Mouse (Mus musculus) ovary, adult 2 months (tissue): ENCODE data around the gene Cep135. TPM values are rescaled to one million over a fixed set of nuclear protein-coding genes. Genes with fewer than 3 reads are reported as not detected.

Experiments used
- polyA plus RNA-seq: library from polyadenylated mRNA; depleted of rRNA; stranded (reverse); fragments of >200 nt; gene quantifications from 2 replicates; pipeline ENCODE4 v1.2.3, GENCODE M21; 2012; rRNA removed

Cep135 gene
- polyA plus RNA-seq = 0.85 and 1.3 TPM in 2 replicates

DNA sequence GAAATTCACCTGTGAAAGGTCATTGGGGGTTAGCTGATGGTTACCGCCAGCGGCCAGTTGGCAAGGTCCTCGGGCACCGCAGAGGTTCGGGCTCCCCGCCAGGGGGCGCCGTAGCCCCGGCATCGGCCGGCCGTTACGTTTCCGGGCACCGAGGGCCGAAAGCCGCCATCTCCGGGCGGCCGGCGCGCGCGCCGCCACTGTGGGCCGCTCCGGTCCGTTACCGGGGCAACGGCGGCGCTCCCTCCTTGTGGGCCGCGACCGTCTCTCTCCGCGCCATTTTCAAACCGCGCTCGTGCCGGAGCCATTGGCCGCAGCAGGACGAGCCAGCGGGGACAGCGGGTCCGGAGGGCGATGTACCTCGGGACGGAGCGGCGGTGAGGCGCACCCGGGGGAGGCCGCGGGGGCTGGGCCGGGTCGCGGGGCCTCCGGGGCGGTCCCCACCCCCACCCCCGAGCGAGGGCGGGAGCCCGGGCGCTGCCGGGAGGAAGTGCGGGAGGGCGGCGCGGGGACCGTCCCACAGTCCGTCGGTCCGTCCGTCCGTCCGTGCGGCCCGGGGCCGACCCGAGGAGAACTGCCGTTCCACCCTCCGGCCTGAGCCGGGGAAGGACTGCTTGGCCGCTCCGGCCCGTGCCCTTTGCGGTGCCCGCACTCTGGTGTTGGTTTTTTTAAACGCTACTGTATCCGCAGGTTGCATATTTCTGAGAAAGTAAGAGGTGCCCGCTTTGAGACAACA is at the start of gene Cep135:
Gene Cep135, plus strand, starts transcription at position 148 of the 733 bp plus-strand sequence.

DNA sequence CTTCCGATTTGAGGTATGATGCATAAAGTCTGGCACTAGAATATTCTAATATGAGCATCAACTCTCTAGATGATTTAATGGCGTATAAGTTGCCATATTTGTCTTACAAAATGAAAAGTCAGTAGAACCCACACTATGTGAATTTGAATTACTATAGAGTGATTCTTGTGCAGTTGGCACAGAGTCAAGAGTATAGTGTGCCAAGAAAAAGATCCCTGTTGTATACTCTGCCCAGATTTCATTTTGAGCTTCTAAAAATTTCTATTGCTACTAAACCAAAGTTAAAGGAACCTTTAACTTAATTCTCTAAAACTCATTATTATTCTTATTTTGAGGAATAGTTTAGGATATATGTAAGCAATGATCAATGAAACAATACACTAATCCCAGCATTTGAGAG is 67.7 kb downstream of the Cep135 start, which contains the start of gene C530008M17Rik:
Gene C530008M17Rik, plus strand, starts transcription at position 301 of the 400 bp plus-strand sequence.

Other genes starting within 250 kb of the Cep135 start
- 0.27 and 0.55 TPM in 2 replicates for gene Nmu, start 224.9 kb upstream of the Cep135 start, polyA plus RNA-seq
- gene Gm7271, start 104.7 kb upstream of the Cep135 start, polyA plus RNA-seq = not detected in 2 replicates
- 42.5 and 44.1 TPM in 2 replicates for gene Exoc1, start 59.4 kb upstream of the Cep135 start, polyA plus RNA-seq
- 4.4 and 4.9 TPM in 2 replicates for gene C530008M17Rik, start 67.8 kb downstream of the Cep135 start, polyA plus RNA-seq